Mouse (Mus musculus) ES-Bruce4 (cell line): ENCODE data around the gene Tom1l2.

ENCODE experiments used
- CTCF ChIP-seq: IDR thresholded peaks from one replicate; pipeline ENCODE4 v1.8.1; 2011; ENCODE audit warnings: low read depth, low read length
- EP300 ChIP-seq: IDR thresholded peaks from 2 replicates; pipeline ENCODE4 v1.6.1; 2011; ENCODE audit warnings: low read depth, low read length; ENCODE audit not compliant: insufficient read depth

GRCm38 (mm10) chr11:60195108-60195507 lies 157.6 kb downstream of the Tom1l2 start:
- TF ChIP-seq CTCF (peak; percentile 36), EP300 (no peak)
